Mouse (Mus musculus) gastrocnemius, postnatal 36 days (tissue): ENCODE data around the gene Klhdc8b. TPM values are rescaled to one million over a fixed set of nuclear protein-coding genes. Genes with fewer than 3 reads are reported as not detected.

Source experiments
- DNase-seq, 2 experiments: peaks; one replicate each; pipeline ENCODE4 v3.0.0; 2022
- intact Hi-C: fragments of 180-260 bp; cut with DNase I; formaldehyde crosslinking; loops from one replicate; pipeline ENCODE4 v1.15.1; 2025
- total RNA-seq, 2 experiments: library from RNA; stranded (reverse); gene quantifications; 2 replicates each; pipeline ENCODE4 v1.2.3; 2021

Klhdc8b gene
- total RNA-seq, 2 experiments from 2014 or later, result 1.7 to 3.1 TPM

- intact Hi-C loops, result no loop called here
- DNase-seq, result no peak
Observed at GRCm38 (mm10) chr9:108483051-108483790, 21.8 kb upstream of the Klhdc8b start.

DNA sequence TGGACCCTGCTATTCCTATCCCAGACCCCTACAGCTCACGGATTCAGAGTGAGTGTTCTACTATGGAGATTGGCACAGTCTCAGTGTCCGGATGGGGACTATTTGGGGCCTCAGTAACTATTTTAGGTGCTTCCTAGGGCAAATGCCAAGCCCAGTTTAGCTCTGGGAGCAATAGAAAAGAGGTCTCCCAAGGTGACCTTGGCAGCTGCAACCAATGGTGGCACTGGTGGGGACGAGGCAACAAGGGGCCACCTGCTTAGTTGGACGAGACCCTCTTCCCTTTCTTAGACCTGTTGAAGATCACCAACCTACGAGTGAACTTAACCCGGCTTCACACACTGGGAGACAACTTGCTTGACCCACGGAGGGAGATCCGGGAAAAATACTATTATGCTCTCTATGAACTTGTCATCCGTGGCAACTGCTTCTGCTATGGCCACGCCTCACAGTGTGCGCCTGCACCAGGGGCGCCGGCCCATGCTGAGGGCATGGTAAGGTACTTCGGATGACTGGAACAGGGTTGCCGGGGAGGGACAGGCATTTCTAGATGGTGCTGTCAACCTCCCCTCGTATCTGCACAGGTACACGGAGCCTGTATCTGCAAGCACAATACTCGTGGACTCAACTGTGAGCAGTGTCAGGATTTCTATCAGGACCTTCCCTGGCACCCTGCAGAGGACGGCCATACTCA, 20.3 kb upstream of the Klhdc8b start:
- intact Hi-C loops, result no loop called here
- DNase-seq, result no peak

- no peak for DNase-seq
- intact Hi-C loops, result no loop called here
Observed at GRCm38 (mm10) chr9:108480813-108481519, 19.6 kb upstream of the Klhdc8b start.

DNA sequence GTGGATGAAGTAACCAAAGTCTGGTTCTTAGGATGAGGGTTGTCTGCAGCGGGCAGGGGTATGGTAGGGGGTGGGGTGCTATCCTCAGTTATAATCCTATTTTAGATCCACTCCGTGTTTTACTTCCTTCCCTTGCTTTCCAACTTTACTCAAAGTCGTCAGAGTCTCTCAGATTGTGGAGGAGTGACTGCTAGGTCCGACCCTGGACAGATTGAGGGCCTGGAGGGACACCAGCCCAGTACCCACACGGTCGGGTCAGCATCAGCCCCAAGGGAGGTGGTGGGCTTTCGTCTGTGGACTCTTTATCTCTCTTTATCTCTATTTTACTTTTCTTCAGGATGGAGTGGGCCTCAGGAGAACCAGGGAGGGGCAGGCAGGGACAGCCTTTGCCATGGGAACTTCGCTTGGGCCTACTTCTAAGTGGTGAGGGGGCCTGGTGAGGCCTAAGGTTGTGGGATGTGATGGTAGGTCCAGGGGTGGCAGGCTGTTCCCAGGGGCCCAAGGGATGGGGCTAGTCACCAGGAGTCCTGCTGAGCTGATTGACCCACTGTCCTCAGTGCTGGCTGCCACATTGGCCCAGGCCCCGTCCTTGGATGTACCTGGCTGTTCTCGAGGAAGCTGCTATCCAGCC, 18.5 kb upstream of the Klhdc8b start, which contains the start of gene Lamb2:
Lamb2 (plus strand) TSS at position 16 of the 631 bp plus-strand sequence.
- intact Hi-C loops, result no loop called here
- peak in 1 of 2 experiments; percentile 51 for DNase-seq

GRCm38 (mm10) chr9:108479241-108479640, 17.9 kb upstream of the Klhdc8b start:
- intact Hi-C loops, result no loop called here
- DNase-seq, result no peak

- DNase-seq, result peak; percentile 86 to 89
- intact Hi-C loops, result no loop called here
Observed at GRCm38 (mm10) chr9:108478638-108479156, 17.3 kb upstream of the Klhdc8b start.

GRCm38 (mm10) chr9:108474528-108474927, 13.1 kb upstream of the Klhdc8b start:
- intact Hi-C loops, result no loop called here
- DNase-seq, result no peak

DNA sequence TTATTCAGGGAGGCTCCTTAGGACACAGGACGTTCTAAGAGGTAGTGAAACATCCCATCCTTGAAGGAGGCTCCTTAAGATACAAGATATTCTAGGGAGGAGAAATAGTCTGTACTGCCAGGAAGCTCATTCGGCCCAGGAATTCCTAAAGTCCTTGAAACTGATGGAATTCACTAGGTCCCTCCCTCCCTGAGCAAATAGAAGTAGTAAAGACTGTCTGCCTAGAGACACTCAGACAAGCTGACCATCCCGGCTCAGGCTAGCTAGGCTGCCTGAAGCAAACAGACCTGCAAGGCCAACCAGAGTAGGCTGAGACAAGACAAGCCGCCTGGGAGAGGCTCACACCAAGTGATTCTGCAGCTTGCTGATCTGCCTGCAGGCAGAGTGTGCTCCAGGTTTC, 8.5 kb upstream of the Klhdc8b start:
- no peak for DNase-seq
- intact Hi-C loops, result no loop called here

- no peak for DNase-seq
- intact Hi-C loops, result no loop called here
Observed at GRCm38 (mm10) chr9:108469430-108469829, 8.0 kb upstream of the Klhdc8b start.

DNA sequence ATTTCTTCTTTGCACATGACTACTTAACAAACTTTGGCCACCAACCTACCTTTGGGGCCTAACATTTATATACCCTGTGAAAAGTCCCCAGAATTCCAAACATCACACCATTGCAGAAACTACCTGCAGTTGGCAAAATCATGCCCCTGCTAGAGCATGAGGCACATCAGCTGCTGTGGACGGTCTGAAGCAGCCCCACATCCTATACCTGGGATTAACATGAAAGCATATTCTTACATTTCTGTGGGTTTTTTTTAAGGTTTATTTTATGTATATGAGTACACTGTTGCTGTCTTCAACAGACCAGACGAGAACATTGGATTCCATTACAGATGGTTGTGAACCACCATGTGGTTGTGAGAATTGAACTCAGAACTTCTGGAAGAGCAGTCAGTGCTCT, 4.8 kb upstream of the Klhdc8b start:
- intact Hi-C loops, result no loop called here
- no peak for DNase-seq

- intact Hi-C loops, result no loop called here
Observed at GRCm38 (mm10) chr9:108463713-108464112, 2.3 kb upstream of the Klhdc8b start.

DNA sequence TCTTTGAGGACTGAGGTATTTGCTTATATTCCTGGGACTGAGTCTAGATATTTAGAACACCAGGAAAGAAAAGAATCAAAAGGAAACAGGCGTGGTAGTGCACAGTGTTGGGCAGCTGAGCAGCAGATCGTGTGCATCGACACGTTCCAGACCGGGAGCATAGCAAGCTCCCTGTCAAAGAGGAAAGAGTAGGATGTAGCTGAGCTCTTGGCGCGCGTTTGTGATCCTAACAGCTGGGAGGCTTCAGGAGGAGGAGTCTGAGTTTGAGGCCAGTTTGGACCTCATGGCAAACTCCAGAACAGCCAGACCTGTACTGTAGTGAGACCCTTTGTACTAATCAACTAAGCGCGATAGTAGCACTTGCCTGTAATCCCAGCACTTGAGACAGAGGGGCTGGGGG, 811 bp upstream of the Klhdc8b start:
- intact Hi-C loops, result no loop called here
- DNase-seq, result no peak

More at GRCm38 (mm10) chr9:108463713-108464112, 2.3 kb upstream of the Klhdc8b start:
- DNase-seq, result no peak

DNA sequence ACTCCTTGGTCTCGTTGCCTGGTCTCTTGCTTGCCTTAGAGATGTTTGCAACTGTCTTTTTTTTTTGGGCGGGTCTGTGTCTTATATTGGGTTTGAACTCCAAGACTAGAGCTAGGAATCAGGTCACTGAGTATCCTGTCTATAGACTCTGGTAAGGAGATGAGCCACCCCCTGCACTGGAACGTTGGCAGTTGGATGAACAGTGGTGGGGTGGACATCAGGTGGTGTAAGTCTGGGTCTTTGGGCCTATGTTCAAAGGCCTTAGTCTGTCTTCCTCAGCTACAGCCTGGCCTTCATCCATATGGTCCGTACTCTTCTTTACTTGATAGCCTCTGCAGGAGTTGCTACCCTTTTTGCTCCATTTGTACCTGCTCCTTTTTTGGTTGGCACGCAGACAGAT, 294 bp upstream of the Klhdc8b start:
- intact Hi-C loops, result no loop called here
- DNase-seq, result no peak

GRCm38 (mm10) chr9:108460319-108461178, 832 bp downstream of the Klhdc8b start, which contains the start of gene Ccdc71:
Ccdc71 (plus strand) TSS chr9:108460527.
- intact Hi-C loops, result no loop called here

GRCm38 (mm10) chr9:108459939-108460318, 1.5 kb downstream of the Klhdc8b start:
- no peak for DNase-seq
- intact Hi-C loops, result no loop called here

More at GRCm38 (mm10) chr9:108460319-108461178, 832 bp downstream of the Klhdc8b start, which contains the start of gene Ccdc71:
- peak; percentile 79 to 80 for DNase-seq

- DNase-seq, result no peak
- intact Hi-C loops, result no loop called here
Observed at GRCm38 (mm10) chr9:108456953-108457352, 4.4 kb downstream of the Klhdc8b start.

- no peak for DNase-seq
- intact Hi-C loops, result no loop called here
Observed at GRCm38 (mm10) chr9:108455747-108456571, 5.4 kb downstream of the Klhdc8b start.

DNA sequence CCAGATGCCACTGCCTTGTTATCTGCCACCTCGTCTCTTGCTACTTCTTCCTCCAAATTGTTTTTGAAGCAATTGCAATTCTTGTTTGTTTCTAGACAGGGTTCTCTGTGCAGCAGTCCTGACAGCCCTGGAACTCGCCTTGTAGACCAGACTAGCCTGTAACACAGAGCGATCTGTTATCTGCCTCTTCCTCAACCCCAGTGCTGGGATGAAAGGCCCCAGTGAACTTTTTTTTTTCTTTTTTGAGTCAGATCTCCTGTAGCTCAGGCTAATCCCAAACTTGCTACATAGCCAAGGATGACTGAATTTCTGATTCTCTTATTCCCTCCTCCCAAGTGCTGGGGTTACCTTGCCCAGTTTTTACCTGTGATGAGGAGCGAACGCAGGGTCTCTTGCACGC, 7.0 kb downstream of the Klhdc8b start:
- DNase-seq, result no peak
- intact Hi-C loops, result no loop called here

DNA sequence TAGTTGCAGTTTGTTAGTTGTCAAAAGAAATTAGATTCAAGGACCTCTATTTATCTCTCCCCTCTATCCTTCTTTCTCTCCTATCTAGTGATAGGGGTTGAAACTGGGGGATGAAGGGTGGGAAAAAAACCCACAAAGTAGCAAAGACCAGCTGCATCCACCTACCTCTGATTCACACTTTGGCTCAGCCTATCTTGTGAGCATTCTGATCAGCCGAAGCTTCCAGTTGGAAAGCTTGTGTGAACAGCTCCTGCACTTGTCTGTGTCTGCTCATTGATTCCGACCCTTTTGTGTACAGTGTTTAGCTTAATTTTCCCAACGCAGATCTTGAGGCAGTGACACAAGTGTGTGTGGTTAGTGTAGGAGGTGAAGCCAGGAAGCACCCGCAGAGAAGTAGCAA, 7.9 kb downstream of the Klhdc8b start:
- DNase-seq, result no peak
- intact Hi-C loops, result no loop called here
